Mouse (Mus musculus): ENCODE results near the gene Ranbp6.

Ranbp6 gene

GRCm38 (mm10) chr19:29812581-29813460 is at the start of gene Ranbp6:
Gene Ranbp6 (minus strand): TSS chr19:29812974.
- DNase-seq (ENCODE audit: low spot score), result peak; percentile 79

- no peak for DNase-seq (ENCODE audit: low spot score)
Observed at GRCm38 (mm10) chr19:29860816-29861215, 48.0 kb upstream of the Ranbp6 start.

- no peak for DNase-seq (ENCODE audit: low spot score)
Observed at GRCm38 (mm10) chr19:29857267-29857666, 44.5 kb upstream of the Ranbp6 start.

- DNase-seq (ENCODE audit: low spot score), result no peak
Observed at GRCm38 (mm10) chr19:29853711-29854110, 40.9 kb upstream of the Ranbp6 start.

- DNase-seq (ENCODE audit: low spot score), result no peak
Observed at GRCm38 (mm10) chr19:29851036-29851690, 38.4 kb upstream of the Ranbp6 start.

- no peak for DNase-seq (ENCODE audit: low spot score)
Observed at GRCm38 (mm10) chr19:29849924-29850551, 37.3 kb upstream of the Ranbp6 start.

GRCm38 (mm10) chr19:29844036-29844661 is 31.4 kb upstream of the Ranbp6 start:
- DNase-seq (ENCODE audit: low spot score), result peak; percentile 11

GRCm38 (mm10) chr19:29843641-29844035 is 30.9 kb upstream of the Ranbp6 start:
- no peak for DNase-seq (ENCODE audit: low spot score)

GRCm38 (mm10) chr19:29842973-29843372 is 30.2 kb upstream of the Ranbp6 start:
- DNase-seq (ENCODE audit: low spot score), result no peak

- DNase-seq (ENCODE audit: low spot score), result no peak
Observed at GRCm38 (mm10) chr19:29840642-29841041, 27.9 kb upstream of the Ranbp6 start.

- DNase-seq (ENCODE audit: low spot score), result no peak
Observed at GRCm38 (mm10) chr19:29838636-29839135, 25.9 kb upstream of the Ranbp6 start.

GRCm38 (mm10) chr19:29838171-29838570 is 25.4 kb upstream of the Ranbp6 start:
- DNase-seq (ENCODE audit: low spot score), result no peak

- no peak for DNase-seq (ENCODE audit: low spot score)
Observed at GRCm38 (mm10) chr19:29835364-29836034, 22.7 kb upstream of the Ranbp6 start.

- DNase-seq (ENCODE audit: low spot score), result no peak
Observed at GRCm38 (mm10) chr19:29830911-29831310, 18.1 kb upstream of the Ranbp6 start.

GRCm38 (mm10) chr19:29828558-29828957 is 15.8 kb upstream of the Ranbp6 start:
- DNase-seq (ENCODE audit: low spot score), result no peak

- peak; percentile 29 for DNase-seq (ENCODE audit: low spot score)
Observed at GRCm38 (mm10) chr19:29826686-29827085, 13.9 kb upstream of the Ranbp6 start.

GRCm38 (mm10) chr19:29825003-29825402 is 12.2 kb upstream of the Ranbp6 start:
- DNase-seq (ENCODE audit: low spot score), result no peak

- peak; percentile 41 for DNase-seq (ENCODE audit: low spot score)
Observed at GRCm38 (mm10) chr19:29824034-29824700, 11.4 kb upstream of the Ranbp6 start.

- DNase-seq (ENCODE audit: low spot score), result no peak
Observed at GRCm38 (mm10) chr19:29823456-29824010, 10.8 kb upstream of the Ranbp6 start.

GRCm38 (mm10) chr19:29820966-29821365 is 8.2 kb upstream of the Ranbp6 start:
- peak; percentile 72 for DNase-seq (ENCODE audit: low spot score)

- no peak for DNase-seq (ENCODE audit: low spot score)
Observed at GRCm38 (mm10) chr19:29810022-29810421, 2.8 kb downstream of the Ranbp6 start.

Measured in MN1 (cell line).